Mouse (Mus musculus): ENCODE results near the gene Cttnbp2. TPM values are rescaled to one million over a fixed set of nuclear protein-coding genes. Genes with fewer than 3 reads are reported as not detected.
"Not testable (repeated sequence)": the region's sequence is repeated elsewhere in the genome, so short reads cannot be mapped to it uniquely, and the experiment has no call there.

Gene Cttnbp2
- total RNA-seq, 2 experiments from 2014 or later, result 3.1 to 4.2 TPM

DNA sequence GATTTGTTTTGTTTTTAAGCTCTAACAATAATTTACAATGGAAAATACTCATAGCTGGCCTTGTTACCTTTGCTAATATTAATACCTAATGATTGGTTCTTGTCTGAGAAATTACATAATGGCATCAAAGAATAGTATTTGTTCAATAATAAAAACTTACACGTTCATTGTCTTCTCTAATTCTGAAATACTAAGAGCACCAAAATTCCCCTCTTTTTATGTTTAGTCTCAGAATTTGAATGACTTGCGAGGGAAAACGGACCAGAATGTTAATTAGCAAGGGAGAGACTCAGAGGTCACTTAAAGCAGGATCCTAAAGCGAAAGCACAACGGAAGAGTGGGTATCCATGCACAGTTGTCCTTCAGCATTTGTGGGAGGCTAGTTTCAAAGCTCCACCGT is 91.5 kb downstream of the Cttnbp2 start:
- DNase-seq, result no peak
- intact Hi-C loops (cut with DNase I), result loop anchor here (5.0 kb wide), 1 partner anchor 89 kb away; the partner anchor contains the start of gene Cttnbp2

GRCm38 (mm10) chr6:18421561-18421960 is 93.1 kb downstream of the Cttnbp2 start:
- intact Hi-C loops (cut with DNase I), result loop anchor here (5.0 kb wide), 1 partner anchor 91 kb away; the partner anchor contains the start of gene Cttnbp2

GRCm38 (mm10) chr6:18420660-18421059 is 94.0 kb downstream of the Cttnbp2 start:
- intact Hi-C loops (cut with DNase I), result loop anchor here (5.0 kb wide), 1 partner anchor 92 kb away; the partner anchor contains the start of gene Cttnbp2
- no peak for DNase-seq

More at GRCm38 (mm10) chr6:18421561-18421960, 93.1 kb downstream of the Cttnbp2 start:
- DNase-seq, result no peak

GRCm38 (mm10) chr6:18417866-18418454 is 96.7 kb downstream of the Cttnbp2 start:
- intact Hi-C loops (cut with DNase I), result no loop called here
- DNase-seq, result no peak

- intact Hi-C loops (cut with DNase I), result no loop called here
- DNase-seq, result no peak
These were observed 98.7 kb downstream of the Cttnbp2 start for GRCm38 (mm10) chr6:18415961-18416360.

GRCm38 (mm10) chr6:18411505-18412225 is 103.0 kb downstream of the Cttnbp2 start:
- DNase-seq, result no peak

GRCm38 (mm10) chr6:18408445-18408844 is 106.2 kb downstream of the Cttnbp2 start:
- intact Hi-C loops (cut with DNase I), result no loop called here
- no peak for DNase-seq

More at GRCm38 (mm10) chr6:18411505-18412225, 103.0 kb downstream of the Cttnbp2 start:
- intact Hi-C loops (cut with DNase I), result no loop called here

GRCm38 (mm10) chr6:18401066-18401674 is 113.5 kb downstream of the Cttnbp2 start:
- no peak for DNase-seq

DNA sequence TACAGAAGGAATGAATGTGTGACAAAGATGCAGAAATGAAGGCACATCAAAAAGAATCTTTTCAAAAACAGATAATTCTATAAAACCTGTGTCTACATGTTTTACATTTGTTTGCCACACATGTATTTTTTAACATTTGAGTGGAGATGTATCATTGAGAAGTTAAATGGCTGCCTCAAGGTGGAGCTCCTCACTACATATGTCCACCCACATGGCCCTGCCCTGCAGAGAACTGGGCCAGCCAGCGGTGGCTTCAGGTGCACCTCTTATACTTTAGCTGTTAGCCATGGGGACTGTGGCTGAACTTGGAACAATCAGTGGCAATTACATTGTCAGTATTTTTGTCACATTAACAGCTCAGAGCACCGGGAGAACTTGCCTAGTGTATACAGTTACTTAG is 133.3 kb downstream of the Cttnbp2 start:
- no peak for DNase-seq
- intact Hi-C loops (cut with DNase I), result no loop called here

More at GRCm38 (mm10) chr6:18401066-18401674, 113.5 kb downstream of the Cttnbp2 start:
- intact Hi-C loops (cut with DNase I), result no loop called here

GRCm38 (mm10) chr6:18380300-18381202 is 134.1 kb downstream of the Cttnbp2 start:
- intact Hi-C loops (cut with DNase I), result no loop called here
- DNase-seq, result no peak

DNA sequence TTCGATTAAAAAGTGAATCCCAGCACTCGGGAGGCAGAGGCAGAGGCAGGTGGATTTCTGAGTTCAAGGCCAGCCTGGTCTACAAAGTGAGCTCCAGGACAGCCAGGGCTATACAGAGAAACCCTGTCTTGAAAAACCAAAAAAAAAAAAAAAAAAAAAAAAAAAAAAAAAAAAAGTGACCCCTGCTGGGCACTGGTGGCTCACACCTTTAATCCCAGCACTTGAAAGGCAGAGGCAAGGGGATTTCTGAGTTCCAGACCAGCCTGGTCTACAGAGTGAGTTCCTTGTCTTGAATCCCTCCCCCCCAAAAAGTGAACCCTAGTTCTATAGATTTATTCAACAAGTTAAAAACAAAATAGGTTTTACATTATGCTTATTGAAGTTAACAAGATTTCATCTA is 136.9 kb downstream of the Cttnbp2 start:
- intact Hi-C loops (cut with DNase I); DNase-seq: not testable (repeated sequence)

DNA sequence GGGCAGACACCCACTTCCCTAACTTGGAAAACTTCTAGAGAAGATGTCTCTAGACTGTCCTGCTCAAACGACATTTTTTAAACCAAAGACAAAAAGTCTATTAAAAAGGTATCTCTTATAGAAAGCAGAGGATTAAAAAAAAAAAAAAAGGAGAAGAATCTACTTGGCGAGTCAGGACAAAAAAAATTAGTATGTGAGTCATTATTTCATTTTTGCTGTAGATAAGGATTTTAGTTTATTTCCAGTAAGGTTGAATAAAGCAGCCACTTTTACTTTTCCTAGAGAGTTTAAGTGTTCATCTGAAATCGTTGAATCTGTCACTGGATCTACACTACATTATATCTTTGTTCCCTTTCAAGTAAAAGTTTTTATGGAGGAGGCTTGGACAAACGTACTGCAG is 139.9 kb downstream of the Cttnbp2 start:
- DNase-seq, result no peak
- intact Hi-C loops (cut with DNase I), result no loop called here

- DNase-seq, result no peak
- intact Hi-C loops (cut with DNase I), result loop anchor here (1.0 kb wide), 1 partner anchor 284 kb away; no protein-coding TSS in a partner anchor
These were observed 141.0 kb downstream of the Cttnbp2 start for GRCm38 (mm10) chr6:18373652-18374051.

DNA sequence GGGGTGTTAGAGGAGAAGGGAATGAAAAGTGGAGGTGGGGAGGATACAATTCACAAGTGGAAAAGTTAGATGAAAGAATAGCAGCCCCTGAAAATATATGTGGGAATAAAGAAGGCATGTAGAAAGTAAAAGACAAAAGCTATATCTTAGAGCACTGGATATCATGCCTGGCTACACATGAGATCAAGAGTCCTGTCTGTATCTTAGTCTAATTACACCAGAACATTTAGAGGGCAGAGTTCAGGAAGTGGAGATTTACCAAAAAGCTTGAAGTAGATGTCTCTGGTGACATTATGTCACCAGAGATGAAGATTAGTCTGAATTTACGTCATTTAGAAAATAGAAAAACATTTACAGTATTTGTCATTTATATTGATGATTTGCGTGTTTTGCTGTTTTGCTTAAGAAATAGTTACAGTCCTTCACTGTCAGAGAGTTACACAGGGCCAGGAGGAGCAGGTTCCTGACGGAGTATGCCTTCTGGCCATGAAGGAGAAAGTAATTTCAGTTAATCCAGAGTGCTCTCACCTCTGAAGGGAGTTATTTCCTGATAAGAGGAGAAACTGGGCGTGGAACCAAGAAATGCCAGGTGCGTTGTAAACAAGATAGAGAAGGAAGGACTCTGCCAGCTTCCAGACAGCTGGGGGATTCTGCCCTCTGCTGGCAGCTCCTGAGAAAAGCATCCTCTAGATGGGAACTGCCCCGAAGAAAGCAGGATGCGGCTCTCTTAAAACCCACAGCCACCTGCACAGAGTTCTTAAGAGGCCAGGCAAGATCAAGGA is 142.0 kb downstream of the Cttnbp2 start:
- intact Hi-C loops (cut with DNase I), result loop anchor here (1.0 kb wide), 1 partner anchor 283 kb away; no protein-coding TSS in a partner anchor
- DNase-seq, result peak; percentile 53 to 72

DNA sequence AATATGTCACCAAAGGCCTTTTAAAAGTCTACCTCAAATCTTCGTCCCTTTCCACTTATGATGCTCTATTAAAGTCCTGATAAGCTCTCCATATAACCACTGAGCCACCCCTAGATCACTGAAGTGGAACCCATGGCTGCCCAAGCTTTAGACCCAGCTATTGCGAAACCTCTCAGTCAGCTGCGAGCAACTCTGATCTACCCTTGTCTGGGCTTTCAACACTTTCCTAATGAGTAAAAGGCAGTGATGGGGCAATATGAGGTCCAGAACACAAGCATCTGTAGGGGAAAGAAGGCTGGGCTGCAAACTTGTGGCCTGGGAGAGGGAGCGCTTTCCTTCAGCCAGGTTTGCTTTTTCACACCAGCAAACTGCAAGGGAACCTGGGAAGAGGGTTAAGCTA is 144.9 kb downstream of the Cttnbp2 start:
- intact Hi-C loops (cut with DNase I), result no loop called here
- no peak for DNase-seq

DNA sequence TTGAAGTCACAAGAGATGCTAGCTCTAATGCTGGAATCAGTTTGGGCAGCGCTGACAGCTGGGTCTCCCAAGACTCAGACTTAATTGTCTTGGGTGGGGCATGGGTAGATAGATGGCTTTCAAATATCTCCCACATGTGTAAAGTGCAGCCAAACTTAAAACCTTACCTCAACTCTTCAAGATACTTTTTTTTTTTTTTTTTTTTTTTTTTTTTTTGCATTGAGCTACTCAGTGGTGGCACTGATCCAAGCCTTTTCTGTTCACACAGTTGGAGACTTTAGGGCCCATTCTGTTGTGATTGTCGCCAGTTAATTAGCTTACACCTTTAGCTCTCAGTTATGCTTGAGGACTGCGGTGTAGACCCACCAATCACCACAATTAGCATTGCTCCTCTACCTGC is 145.6 kb downstream of the Cttnbp2 start:
- no peak for DNase-seq
- intact Hi-C loops (cut with DNase I), result no loop called here

- DNase-seq, result no peak
- intact Hi-C loops (cut with DNase I), result no loop called here
These were observed 152.4 kb downstream of the Cttnbp2 start for GRCm38 (mm10) chr6:18362232-18362631.

GRCm38 (mm10) chr6:18360955-18361354 is 153.7 kb downstream of the Cttnbp2 start:
- intact Hi-C loops (cut with DNase I), result no loop called here
- no peak for DNase-seq

- intact Hi-C loops (cut with DNase I), result no loop called here
- DNase-seq, result no peak
These were observed 154.5 kb downstream of the Cttnbp2 start for GRCm38 (mm10) chr6:18360154-18360553.

Measured in heart, postnatal 14 days (tissue).